Mouse (Mus musculus): ENCODE results near the gene Clasp1.

DNA sequence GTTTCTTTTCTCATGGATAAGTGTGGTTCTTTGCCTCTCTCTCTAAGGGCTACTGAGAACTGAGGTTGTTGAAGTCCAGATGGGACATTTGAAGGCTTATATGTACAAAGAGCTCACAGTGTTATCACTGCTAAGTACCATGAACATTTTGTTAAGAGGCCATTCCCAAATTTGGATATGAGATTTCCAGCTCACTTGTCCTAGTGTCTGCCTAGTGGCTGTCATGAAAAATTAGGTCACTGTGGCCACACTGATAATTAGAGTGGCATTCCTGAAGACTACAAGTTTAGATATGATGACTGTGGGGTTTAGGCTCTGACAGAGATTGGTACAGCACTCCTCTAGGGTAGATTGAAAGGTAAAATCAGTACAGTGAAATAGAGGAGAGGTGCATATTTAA is 97.2 kb downstream of the Clasp1 start:
- TF ChIP-seq CTCF (IDR thresholded peaks at IDR 0.05; ENCODE audit: borderline replicate concordance, insufficient read depth, low read length) (no peak), POLR2A (IDR thresholded peaks at IDR 0.05; ENCODE audit: low read depth, low read length) (no peak)
